Mouse (Mus musculus) brain, embryonic 14.5 days (tissue): Measurements from ENCODE around the gene Zcchc24.

Source experiments
- CTCF ChIP-seq: fragments of 200-500 bp; IDR thresholded peaks from 2 replicates; pipeline ENCODE4 v1.5.1; 2012; ENCODE audit warnings: inconsistent platforms, mild to moderate bottlenecking, moderate library complexity, borderline replicate concordance; ENCODE audit not compliant: insufficient read depth, insufficient read length; ENCODE audit errors: extremely low read depth
- POLR2A ChIP-seq: fragments of 200-500 bp; IDR thresholded peaks from 2 replicates; pipeline ENCODE4 v1.6.1; 2012; ENCODE audit warnings: mild to moderate bottlenecking, inconsistent platforms, borderline replicate concordance; ENCODE audit not compliant: poor library complexity, insufficient read depth, insufficient read length, severe bottlenecking; ENCODE audit errors: extremely low read depth

DNA sequence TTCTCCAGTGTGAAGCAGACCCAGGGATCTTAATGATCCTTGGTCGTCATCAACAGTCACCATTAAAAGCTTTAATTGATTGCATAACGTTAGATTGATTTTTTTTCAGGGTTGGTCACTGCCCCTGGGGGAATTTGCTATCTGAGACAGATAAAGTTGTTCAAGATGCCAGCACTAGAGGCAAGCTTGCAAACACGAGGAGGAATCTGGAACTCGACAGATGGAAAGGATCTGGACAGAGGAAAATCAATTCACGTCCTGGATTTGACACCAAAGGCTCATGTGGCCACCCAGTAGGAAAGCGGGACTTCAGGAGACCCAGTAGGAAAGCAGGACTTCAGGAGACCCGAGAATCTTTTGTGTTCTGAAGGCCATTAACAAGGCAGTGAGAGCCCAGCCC is 14.4 kb upstream of the Zcchc24 start:
- no peak for TF ChIP-seq CTCF
- no peak for TF ChIP-seq POLR2A
